Mouse (Mus musculus): Measurements from ENCODE around the gene Strn3.
A peak's percentile ranks its signal among the peaks of the same experiment; 100 is the strongest.

Strn3 gene

DNA sequence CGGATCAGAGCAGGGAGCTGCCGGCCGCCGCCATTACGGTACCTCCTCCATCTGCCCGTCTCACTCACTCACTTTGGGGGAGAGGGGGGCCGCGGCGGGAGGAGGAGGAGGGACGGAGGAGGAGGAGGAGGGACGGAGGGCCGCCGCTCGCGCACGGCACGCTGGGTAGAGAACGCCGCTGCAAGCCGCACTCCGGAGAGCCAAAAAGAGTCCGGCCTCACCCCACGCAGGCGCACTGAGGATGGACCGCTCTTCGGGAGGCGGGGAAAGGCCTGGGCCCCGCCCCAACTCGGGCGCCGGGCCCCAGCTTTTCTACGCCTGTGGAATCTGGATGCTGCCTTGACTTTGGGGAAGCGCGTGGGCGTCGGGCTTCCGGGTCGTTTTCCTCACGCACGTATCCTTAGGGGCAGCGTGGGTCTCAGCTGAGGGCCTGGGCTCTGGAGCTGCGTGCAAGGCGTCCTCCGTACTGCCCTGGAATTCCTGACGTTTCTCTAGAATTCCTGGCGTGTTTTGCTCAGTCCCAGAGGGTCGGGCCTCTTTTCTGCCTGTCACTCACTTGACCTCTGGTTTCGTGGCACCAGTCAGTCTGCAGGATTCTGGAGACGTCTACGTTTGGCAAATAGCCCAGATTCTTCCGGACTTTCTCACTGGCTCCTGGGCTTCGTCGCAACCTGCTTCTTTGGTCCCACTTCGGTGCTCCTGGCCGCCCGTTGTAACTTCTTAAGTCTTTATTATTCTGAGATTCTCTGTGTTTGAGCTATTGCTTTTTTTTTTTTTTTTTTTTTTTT, at the start of gene Strn3:
Gene Strn3, minus strand, starts transcription at position 53 of the 788 bp plus-strand sequence.
- DNase-seq, result peak; percentile 95

DNA sequence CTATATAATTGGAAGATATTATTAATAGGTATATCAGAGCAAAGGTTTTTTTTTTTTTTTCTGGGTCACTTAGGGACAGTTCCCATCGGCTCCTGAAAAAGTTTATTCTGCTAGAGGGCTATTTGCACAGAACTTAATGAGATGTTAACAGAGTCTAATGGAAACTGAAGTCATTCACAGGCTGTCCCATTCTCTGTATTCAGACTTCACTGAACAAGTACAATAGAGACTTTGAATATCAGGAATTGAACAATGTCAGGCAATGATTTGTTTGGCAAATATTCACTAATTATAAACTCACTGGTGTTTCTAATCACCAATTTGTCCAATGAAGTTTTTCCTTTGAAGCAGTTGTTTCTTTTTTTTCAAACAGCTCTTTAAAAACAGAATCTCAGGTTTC, 45.1 kb upstream of the Strn3 start:
- DNase-seq, result no peak

DNA sequence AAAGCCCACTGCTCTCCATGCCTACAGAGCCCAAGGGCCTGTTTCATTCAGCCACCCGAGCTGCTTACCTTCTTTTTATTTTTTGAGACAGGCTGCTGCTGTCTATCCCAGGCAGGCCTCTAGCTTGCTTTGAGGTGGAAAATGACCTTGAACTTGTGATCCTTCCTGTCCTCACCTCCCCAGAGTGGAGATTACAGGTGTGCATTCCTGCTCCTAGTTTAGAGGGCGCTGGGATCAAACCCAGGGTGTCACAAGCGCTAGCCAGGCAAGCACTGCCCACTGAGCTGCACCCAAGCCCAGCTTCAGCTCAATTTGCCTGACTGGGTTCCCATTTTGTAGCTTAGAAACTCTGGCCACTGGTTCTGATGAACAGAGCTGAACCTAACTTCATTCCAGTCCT, 44.7 kb upstream of the Strn3 start:
- no peak for DNase-seq

DNA sequence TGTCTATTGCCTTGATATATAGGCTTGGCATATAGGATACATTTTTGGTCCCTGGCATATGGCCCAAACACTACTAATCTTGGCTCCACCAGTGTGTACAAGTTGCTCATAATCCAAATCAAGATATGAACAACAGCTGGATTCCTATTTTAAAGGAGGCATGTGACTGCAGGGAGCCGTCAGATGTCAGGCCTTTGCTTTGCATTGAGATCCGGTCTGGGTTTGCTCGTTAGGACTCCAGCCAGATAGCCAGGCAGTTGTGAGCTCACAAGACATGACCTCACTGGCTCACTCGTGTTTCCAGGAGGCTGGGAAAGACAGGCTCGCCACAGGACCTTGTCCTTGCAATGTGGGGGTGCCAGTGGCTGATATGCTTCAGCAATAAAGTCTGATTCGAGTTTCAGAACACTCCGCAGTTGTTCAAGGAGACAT, 44.2 kb upstream of the Strn3 start:
- no peak for DNase-seq

DNA sequence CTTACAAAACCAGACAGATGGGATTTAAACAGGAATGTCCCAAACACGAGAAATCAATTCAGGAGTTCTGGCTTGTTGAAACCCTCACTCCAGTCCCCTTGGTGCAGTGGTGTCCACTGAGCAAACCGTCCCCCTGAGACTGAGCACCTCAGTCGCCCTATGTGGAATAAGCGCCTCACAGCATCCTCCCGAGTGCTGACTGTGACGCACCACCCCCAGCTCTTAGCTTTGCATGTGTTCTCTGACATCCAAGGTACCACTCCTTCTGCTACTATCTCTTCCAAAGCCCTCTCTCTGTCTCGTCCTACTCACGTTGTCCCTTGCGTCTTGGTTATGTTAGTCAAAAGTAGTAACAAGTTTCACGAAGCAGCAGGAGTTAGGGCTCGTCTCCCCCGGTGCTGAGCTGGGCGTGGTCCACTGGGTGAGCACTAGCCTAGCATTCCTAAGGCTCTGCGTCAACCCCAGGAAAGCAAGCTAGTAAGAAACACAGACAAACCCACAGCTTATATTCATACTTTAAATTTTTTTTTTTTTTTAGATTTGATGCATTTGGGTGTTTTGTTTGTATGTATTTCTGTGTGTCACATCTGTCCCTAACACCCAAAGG, 43.0 kb upstream of the Strn3 start:
- no peak for DNase-seq

DNA sequence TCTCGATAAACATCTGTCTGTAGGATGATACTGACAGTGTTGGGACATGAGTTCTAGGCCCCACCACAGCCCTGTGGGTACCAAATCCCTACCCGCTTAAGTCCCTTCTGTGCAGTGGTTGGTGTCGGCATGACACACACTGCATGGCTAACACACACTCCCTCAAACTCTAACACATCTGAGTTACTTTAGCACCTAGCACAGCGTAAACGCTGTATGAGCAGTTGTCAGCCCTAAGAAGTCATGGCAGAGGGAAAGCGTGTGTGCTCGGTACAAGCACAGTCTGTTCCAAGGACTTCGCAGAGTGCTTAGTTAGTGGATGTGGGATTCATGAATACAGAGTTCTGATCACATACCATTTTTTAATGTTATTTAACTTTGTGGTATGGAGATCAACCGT, 38.1 kb upstream of the Strn3 start:
- DNase-seq, result no peak

DNA sequence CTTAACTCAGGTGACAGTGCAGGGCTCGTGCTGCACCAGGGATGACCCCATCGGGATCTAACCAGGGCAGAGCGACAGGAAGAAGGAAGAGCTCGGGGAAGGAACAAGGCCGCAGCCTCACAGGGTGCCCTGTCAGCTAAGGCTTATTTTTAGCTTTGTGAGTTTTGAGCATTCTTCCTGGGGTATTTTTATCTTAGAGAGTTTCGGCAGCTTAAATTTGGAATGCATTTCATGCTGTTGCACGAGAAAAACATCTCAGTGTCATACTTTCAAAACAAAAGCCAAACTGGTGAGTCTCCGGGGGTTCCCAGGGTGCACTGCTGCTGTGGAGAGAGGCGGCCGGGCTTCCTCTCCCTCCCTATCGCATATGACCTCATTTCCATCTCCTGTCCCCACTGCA, 37.4 kb upstream of the Strn3 start:
- peak; percentile 49 for DNase-seq

DNA sequence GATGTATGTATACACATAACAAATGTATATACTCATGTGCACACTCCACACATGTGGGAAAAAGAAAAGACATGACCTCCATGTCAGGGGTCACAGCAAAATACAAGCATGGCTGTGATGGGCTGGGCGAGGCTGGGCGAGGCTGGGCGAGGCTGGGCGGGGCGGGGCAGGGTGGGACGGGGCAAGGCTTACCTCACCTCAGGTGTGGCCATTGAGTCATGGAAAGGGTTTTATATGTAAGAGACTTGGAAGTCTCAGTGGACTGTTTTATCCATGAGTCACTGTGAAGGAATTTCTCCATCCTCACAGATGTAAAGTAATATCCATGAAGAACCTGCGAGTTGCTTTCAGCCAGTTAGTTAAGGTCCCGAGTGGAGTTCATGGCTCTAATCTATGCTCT, 30.1 kb upstream of the Strn3 start:
- no peak for DNase-seq

DNA sequence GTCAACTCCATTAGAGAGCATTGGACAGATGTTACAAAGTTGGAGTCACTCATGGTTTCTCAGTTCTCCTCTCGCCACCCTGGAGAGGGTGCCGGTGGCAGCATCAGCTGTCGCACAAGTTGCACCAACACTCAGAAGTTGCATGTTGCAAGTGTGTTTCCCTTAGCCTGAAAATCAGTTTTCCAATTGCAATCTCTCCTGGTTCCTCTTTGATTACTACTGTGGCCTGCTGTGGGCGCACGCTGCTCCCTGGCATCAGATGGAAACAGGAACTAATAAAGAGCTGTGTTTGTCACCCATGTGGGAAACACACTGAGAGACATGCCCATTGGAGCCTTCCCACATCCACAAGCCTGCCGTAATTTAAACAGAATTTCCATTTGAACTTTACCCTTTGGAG, 26.9 kb upstream of the Strn3 start:
- no peak for DNase-seq

DNA sequence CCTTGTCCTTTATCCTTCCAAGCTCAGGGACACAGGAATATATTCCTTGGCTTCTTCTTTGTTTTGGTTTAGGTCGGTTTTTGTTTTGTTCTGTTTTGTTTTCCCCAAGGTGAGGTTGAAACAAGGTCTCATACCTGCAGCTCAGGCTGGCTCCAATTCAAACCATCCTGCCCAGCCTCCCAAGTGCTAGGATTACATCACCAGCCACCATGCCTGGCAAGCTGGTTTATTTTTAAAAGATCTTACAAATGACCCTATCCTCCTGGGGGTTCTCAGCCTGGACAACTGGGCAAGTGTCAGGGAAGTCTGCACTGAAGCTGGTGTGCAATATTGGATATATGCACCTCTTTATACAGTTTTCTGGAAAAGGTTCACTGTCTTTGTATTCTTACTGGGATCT, 21.0 kb upstream of the Strn3 start:
- no peak for DNase-seq

DNA sequence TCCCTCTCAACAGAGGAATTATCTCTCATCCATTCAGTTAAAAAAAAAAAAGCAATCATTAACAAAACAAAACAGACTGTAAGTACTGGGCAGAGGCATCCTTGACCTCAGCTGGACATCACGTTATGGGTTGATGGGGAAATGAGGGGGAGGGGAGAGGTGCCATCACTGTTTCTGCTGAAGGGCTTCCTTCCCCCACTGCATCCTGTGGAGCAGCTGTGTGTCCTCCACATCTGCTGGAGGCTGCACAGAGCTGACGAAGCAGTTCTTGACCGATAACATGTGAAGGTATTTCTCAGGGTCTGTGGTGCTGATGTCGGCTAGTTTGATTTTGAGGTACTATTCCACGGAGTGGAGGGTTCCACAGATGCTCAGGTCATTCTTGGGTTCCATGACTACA, 18.5 kb upstream of the Strn3 start:
- DNase-seq, result no peak

DNA sequence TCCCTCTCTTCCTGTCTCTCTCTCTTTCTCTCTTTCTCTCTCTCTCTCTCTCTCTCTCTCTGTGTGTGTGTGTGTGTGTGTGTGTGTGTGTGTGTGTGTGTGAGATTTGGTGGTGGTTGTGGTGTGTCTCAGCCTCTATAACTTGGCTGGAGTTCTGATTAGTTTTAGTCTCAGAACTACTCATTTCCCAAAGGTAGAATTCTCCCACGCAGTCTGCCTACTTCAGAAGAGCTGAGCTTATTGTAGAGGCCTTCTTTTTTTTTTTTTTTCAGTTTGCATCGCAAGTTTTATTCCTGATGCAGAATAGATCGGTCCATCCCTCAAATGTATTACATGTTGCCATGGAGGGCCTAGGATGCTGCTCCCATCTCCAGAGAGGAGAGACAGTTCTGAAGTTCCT, 18.0 kb upstream of the Strn3 start:
- no peak for DNase-seq

DNA sequence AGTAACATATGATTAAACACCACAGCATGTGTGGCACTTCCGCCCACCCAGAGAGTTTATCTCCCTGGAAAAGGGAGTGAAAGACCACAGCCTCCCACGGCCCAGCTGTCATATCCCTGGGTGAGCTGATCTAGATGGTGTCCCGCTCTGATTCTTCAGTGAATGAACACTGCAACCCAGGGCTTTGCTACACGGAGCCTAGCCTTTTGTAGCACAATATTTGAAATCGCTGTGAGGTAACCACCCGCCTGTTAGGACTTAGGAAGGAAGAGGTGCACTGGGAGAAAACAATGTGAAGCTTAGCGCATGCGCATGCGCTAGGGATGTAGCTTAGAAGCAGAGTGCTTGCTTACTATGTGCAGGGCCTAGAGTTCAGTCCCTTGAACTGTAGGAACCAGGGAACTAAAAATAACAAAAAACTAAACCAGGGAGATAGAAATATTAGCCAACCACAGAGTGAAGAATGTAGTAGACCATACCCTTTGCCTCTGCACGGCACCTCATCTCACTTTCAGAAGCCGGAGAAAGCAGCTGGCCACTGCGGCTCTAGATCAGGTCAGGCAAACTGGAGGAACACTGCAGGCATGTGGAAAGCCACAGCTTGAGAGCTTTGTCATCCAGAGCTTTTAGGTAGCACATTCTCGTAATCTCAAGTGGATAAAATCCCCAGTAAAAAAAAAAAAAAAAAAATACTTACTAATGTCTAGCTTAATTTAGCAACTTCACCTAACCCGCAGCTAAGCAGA, 17.4 kb upstream of the Strn3 start:
- DNase-seq, result peak; percentile 56

DNA sequence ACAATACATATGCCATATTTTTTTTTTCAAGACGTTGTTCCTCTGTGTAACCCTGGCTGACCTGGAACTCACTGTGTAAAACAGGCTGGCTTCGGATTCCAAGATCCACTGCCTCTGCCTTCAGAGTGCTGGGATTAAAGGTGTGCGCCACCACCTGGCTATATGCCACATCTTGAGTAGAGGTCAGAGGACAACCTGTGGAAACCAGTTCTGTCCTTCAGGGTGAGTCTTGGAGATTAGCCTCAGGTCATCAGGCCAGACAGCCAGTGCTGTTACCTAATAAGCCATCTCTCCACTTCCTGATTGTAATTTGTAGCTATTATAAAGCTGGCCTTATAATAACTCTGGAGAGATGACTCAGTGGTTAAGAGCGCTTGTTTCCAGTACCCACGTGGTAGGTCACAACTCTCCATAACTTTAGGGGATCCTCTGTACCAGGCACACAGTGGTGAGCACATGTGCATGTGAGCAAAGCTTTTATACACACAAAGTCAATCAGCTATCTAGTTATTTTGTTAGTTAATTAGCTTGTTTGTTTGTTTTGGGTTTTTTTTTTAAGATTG, 15.1 kb upstream of the Strn3 start:
- no peak for DNase-seq

DNA sequence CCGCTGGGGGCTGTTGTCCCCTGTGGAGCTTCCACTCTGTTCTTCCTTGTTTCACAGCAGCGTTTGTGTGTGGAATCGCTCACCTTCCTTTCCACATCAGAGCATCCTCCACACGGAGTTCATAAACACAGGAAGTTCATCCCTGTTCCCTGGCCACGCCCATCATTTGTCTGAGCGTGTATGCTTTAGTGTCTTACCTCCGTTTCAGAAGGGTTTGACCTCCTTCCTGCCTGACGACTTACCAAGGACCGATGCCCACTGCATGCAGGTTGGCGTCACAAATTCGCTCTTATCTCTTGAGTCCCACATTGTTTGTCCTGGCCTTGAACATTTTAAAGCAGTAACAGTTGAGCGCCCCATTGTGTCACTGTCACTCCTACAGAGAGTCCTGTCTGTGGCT, 14.1 kb upstream of the Strn3 start:
- peak; percentile 43 for DNase-seq

DNA sequence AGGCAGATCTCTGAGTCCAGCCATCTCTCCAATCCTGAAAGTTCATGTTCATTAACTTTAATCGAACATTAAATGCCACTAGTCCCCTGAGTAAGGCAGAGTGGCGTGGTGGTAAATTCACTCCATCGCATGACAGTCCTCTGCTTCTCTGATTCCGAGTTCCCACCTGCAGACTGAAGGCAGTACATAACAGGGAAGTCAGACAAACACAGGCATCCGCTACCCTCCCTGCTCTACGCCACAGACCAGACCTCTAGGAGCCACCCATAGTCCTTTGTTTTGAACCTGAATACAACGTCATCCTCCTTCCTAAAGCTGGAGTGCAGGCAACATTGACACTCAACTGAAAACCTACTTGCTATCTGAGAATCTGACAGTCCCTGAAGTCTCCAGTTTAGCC, 12.9 kb upstream of the Strn3 start:
- no peak for DNase-seq

DNA sequence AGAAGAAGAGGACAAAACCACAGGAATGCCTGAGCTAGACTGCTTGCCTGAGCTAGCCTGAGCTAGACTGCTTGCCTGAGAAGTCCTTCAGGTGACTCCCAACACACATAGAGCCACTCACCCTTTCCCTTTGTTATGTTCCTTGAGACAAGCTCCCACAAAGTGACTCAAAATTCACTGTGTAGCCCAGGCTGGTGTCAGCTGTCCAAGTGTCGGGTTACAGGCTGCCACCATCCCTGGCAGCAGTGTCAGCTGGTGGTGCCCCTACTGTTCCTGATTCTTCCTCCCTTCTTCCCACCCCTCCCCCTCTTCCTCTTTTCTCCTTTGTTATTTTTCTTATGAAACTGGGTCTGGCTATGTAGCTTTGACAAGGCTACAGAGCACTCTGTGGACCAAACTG, 12.2 kb upstream of the Strn3 start:
- DNase-seq, result no peak

DNA sequence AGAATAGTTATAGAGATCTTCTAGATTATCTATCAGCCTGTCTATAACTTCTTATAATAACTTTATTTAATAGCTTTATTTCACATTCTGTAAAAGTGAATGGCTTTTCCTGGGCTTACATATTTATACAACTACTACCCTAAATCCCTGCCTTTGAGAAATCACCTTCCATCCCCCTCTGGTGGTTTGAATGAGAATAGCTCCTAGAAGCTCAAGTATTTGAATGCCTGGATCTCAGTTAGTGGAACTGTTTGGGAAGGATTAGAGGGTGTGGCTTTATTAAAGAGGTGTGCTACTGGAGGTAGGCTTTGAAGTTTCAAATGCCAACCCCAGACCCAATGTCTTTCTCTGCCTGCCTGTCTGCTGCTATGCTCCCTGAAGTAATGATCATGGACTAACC, 10.0 kb upstream of the Strn3 start:
- DNase-seq, result no peak

DNA sequence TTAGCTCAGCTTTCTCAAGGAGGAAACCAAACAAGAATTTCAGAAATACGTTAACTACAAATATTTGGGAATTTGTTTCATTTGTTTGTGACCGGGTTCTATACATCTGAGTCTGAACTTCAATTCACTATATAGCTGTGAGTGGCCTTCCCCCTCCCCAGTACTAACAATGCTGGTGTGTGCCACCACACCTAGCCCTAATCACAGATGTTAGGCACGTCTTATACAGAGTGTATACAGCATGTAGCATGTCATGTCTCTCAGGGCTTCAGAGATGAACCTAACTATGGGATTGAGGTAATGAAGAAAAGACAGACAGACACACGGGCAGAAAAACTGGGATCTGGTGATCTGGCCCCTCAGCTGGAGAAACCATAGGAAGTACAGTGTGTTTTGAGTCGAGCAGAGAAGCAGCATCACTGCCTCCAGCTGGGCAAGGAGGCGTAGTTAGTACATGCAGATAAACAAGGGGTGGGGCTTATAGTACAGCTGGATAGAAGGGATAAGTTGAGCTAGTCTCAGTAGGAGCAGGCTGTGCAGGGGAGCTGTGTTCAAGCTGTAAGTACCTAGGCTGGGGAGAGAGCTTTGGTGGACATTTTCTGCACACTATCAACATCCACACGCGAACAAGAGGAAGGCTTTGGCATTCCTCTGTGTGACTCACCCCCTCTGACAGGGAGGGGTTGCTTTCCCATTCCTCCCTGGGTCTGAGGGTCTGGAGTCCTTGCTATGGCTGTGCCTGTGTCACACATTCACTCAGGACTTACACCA, 8.1 kb upstream of the Strn3 start:
- no peak for DNase-seq

DNA sequence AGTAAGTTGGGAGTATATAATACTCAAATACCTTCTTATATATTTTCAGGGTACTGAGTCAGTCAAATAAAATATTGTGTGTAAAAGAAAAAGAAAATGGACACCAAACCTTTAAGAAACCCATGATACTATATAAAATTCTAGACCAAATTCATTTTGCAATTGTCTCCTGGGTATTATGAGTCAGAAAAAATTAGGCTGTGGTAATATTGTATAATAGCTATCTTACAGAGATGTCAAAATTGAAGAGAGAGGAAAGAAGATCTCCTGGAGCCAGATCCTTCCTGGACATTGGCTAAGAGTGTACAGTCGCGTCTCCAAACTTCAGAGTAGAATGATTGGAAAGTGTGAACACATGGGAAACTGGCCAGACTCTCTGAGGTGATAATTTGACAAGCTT, 4.5 kb upstream of the Strn3 start:
- no peak for DNase-seq

DNA sequence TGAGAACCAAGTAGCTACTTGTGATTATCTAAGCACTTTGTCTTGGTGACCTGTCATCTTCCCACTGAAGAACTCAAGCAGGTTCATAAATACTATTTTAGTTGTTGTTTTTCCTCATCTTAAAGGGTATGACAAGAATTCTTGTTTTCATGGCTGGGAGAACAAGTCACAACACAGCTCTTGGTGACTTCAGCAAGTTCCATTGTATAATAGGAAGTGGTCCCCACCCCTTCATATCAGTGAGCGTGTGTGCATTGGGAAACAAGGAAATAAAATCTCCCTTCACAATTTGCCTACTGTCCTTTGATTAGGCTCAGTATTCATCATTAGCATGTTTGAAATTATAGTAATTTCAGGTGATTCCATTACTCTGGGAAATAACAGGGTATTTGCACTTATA, 3.3 kb upstream of the Strn3 start:
- DNase-seq, result no peak

DNA sequence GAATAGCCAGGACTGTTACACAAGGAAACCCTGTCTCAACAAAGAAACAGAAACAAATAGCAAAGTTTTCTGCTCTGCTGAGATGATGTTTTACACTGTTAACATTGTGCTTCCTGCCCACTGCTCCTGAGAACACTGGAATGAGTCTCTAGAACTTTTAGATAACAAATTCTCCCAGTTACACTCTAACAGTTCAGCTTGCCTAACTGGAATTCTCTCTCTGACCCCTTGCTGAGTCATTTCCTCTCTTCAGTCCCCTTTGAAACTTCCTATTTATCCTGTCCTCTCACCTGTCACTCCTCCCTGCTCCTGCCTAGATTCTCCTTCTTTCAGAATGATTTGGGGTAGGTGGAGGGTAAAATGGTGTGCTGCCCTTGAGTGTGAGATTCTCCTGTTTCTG, 2.4 kb upstream of the Strn3 start:
- no peak for DNase-seq

DNA sequence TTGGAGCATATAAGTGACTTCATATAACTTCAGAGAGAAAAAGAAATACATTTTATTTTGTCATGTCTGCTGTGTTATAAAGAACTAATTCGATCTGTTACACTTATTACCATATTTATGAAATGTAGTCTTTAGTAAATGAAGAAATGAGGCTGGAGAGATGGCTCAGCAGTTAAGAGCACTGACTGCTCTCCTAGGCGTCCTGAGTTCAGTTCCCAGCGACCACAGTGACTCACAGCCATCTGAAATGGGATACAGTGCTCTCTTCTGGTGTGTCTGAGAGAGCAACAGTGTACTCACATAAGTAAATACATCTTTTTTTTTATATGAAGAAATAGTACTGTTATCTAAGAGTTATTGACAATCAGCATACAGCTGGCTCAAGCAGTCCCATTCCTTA, 1.7 kb upstream of the Strn3 start:
- DNase-seq, result no peak

All from lung, postnatal 14 days (tissue).